Mouse (Mus musculus) Muller cell, postnatal 12 days (primary cell): Measurements from ENCODE around the gene Ttc23l.
"Not testable (repeated sequence)": the region's sequence is repeated elsewhere in the genome, so short reads cannot be mapped to it uniquely, and the experiment has no call there.

Experiments used
- DNase-seq: peaks from one replicate; pipeline ENCODE4 v3.0.0-alpha.2; 2015; ENCODE audit errors: inconsistent ontology term

Ttc23l gene

DNA sequence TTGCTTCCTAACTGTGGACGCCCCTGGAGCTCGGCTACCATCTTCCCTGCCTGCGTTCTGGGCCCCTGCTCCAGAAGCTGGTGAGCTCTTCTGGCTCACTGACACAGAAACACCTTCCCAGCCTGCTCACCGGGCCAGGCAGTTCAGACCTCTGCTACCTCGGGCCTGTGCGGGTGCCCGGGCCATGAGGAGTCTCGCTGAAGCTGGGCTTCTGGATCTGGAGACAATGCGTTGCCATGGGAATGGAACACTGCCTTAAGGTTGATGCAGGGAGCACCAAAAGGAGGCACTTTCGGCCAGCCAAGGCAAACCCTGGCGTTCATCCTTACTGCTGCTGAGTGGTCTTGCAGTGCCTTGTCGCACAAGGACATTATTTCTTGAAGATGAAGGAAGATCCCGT, at the start of gene Ttc23l:
Gene Ttc23l, minus strand, starts transcription at position 204 of the 400 bp plus-strand sequence.
- DNase-seq = no peak

GRCm38 (mm10) chr15:10599413-10599812, 40.9 kb upstream of the Ttc23l start:
- no peak for DNase-seq

GRCm38 (mm10) chr15:10598259-10599225, 40.1 kb upstream of the Ttc23l start:
- DNase-seq = no peak

- DNase-seq = no peak
Measured at GRCm38 (mm10) chr15:10596871-10597270, 38.4 kb upstream of the Ttc23l start.

DNA sequence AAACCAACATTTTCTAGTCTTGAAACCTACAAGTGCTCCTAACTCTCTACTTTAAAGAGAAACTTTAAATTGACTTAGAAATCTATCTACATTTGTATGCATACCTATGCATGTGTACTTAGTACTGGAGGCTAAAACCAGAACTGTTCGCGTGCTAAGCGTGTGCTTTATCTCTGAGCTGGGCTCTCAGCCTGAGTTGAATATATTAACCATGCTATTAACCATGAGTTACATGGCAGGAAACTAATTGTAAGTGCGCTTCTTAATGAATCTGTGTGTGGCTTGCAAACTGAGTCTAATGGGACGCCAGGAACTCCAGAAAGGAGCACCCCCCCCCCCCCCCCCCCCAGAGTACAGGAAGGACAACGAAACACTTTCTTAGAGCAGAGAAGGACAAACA, 36.9 kb upstream of the Ttc23l start:
- no peak for DNase-seq

- DNase-seq = no peak
Measured at GRCm38 (mm10) chr15:10594910-10595309, 36.4 kb upstream of the Ttc23l start.

GRCm38 (mm10) chr15:10593094-10593493, 34.6 kb upstream of the Ttc23l start:
- DNase-seq = no peak

GRCm38 (mm10) chr15:10586565-10586964, 28.1 kb upstream of the Ttc23l start:
- DNase-seq = no peak

DNA sequence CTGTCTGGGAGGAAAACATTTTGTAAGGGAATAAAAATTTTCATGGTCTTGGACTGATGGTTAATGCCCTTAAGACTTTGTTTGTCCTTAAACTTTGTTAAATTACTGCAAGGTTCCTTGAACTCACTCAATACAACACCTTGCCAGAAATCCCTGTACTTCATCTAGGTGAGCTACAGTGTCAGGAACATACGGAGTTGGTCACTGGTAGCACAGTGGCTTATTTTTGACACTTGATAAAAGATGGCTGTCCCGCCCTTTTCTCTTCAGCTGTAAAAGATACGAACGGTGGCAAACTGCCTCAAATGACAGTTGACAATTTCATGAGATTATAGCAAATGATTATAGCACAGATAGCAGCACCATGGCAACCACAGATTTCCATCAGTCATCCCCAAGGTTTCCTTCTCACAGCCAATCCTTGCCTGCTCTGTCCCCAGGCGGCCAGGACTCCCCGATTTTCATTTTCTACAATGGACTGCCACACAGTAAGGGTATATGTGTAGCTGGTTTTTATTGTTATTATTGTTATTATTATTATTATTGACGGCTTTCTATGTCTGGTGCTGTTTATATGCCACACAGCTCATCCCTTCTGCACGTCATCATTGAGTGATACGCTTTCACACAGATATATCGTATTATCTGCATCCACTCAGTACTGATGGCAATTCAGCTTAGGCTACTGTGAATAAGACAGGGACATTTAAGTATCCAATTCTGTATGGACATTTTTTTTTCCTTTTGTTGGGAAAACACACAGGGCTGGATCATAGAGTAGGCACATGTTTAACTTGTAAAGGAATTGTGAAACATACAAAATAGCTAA, 26.1 kb upstream of the Ttc23l start:
- DNase-seq = no peak

GRCm38 (mm10) chr15:10583408-10583807, 24.9 kb upstream of the Ttc23l start:
- DNase-seq = peak; percentile 42

DNA sequence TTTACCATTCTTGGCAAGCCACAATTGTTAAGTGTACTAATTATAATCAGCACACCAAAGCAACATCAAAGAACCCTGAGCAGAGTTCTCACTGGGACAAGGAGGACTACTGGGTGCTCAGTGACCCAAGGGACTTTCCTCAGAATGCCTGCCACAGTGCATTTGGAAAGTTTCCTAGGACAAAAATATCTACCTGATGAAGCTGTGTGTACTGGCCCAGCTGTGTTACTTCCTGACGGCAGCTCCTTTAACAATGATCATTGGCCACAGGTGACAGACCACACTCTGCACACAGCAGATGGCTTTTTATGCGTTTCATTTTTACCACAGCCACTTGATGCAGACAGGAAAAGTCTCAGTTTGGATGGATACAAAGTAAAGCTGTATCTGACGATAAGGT, 20.7 kb upstream of the Ttc23l start:
- DNase-seq = no peak

- DNase-seq = no peak
Measured at GRCm38 (mm10) chr15:10566486-10566885, 8.0 kb upstream of the Ttc23l start.

- DNase-seq = no peak
Measured at GRCm38 (mm10) chr15:10564201-10564600, 5.7 kb upstream of the Ttc23l start.

GRCm38 (mm10) chr15:10562281-10562680, 3.8 kb upstream of the Ttc23l start:
- DNase-seq = no peak

- DNase-seq = no peak
Measured at GRCm38 (mm10) chr15:10560005-10560404, 1.5 kb upstream of the Ttc23l start.

- DNase-seq = no peak
Measured at GRCm38 (mm10) chr15:10554336-10554735, 4.1 kb downstream of the Ttc23l start.

DNA sequence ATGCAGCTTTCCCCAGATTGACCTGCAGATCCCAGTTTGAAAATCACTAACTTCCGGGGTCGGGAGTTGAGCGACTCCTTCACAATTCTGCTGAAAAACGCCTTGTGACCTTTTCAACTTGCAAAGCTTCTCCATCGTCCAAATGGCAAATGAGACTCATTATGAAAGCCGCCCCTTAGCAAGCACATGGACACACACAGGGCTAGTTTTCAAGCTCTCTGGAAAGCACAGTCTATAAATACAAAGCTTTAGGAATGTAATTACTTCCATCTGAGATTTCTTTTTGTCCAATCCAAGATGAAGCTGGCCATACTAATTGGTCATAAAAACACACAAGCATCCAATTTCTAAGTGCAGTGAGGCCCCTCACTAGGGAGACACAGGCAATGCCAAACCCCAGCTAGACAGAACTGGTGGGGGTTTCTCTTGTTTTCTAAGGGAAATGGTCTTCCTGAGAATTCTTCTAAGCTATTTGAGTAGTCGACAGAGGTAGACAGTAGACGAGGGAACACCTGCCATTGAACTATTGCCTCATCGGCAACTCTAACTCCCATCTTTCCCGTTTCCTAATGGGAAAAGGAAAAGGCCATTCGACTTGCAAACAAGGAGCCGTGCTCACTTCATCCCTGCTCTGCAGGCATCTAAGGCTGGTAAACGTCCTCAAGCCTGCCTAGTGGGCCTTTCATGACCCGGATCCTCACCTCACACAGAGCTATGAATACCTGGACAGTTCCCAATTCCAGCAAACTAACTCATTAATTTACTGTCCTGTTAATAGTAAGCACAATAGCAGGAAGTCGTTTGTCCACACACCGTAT, 18.0 kb downstream of the Ttc23l start:
- peak; percentile 22 for DNase-seq

- no peak for DNase-seq
Measured at GRCm38 (mm10) chr15:10535969-10536368, 22.5 kb downstream of the Ttc23l start.

- DNase-seq = no peak
Measured at GRCm38 (mm10) chr15:10534591-10534990, 23.9 kb downstream of the Ttc23l start.

- DNase-seq = not testable (repeated sequence)
Measured at GRCm38 (mm10) chr15:10533361-10533760, 25.1 kb downstream of the Ttc23l start.

DNA sequence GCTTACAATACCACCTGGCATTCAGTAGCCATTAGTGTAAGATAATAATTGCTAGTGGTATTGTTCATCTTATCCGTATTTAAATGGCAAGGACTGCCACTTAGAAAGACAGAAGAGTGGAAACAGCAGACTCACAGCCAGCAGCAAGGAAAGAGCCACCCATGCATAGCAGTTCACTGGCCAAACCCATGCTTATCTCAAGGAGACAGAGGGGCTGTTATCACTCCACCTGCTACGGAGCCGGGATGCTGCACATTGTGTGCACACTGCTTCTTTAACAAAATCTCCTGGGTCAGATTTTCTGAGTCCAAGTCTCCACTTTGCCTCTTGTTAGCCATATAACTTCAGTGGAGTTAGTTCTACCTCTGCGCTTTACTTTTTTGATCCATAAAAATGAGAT, 27.1 kb downstream of the Ttc23l start:
- DNase-seq = no peak

DNA sequence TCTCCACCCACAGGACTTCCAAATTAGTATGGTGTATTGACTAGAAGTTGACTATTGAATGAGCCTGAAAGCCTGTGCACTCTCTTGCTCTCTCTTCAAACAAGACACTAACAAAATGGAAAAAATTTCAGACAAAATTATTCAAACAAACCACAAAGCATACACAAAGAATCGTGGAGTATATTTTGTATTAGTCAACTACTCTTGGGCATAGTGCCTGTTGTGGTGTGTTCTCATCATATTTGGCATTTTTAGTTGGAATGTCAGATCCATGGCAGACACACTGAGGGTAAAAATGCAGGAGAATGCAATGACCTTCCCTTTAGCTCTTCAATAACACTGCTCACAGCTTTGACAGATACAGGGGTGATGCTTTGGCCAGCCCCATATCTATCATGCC, 32.6 kb downstream of the Ttc23l start:
- DNase-seq = peak; percentile 91
